Mouse (Mus musculus): Measurements from ENCODE around the gene Rexo5. TPM values are rescaled to one million over a fixed set of nuclear protein-coding genes. Genes with fewer than 3 reads are reported as not detected.
A peak's percentile ranks its signal among the peaks of the same experiment; 100 is the strongest.

The Rexo5 gene
- total RNA-seq, 2 experiments from 2014 or later, result 4.5 to 7.5 TPM

DNA sequence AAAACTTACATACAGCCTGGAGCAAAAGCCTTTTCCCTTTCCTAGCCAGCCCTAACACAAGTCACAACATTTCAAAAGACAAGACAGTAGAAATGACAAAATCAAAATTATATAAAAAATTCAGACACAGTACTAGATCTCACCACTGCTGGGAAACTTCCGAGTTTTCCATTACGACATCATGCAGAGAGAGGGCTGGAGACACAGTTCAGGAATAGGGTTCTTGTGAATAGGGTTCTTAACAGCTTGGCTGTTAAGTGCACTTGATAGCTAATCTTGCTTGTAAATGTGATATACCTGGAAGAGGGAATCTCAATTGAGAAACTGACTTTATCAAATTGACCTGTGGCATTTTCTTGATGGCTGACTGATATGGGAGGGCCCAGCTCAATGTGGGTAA is 87.4 kb downstream of the Rexo5 start:
- no peak for DNase-seq (ENCODE audit: low spot score in 2 of 2)

GRCm38 (mm10) chr7:119887887-119888286 is 94.1 kb downstream of the Rexo5 start:
- no peak for DNase-seq (ENCODE audit: low spot score in 2 of 2)

GRCm38 (mm10) chr7:119892198-119892597 is 98.4 kb downstream of the Rexo5 start:
- no peak for DNase-seq (ENCODE audit: low spot score in 2 of 2)

- DNase-seq (ENCODE audit: low spot score in 2 of 2), result no peak
Observed at GRCm38 (mm10) chr7:119892742-119893141, 98.9 kb downstream of the Rexo5 start.

GRCm38 (mm10) chr7:119894818-119895544 is 101.2 kb downstream of the Rexo5 start:
- peak; percentile 25 to 40 for DNase-seq (ENCODE audit: low spot score in 2 of 2)

DNA sequence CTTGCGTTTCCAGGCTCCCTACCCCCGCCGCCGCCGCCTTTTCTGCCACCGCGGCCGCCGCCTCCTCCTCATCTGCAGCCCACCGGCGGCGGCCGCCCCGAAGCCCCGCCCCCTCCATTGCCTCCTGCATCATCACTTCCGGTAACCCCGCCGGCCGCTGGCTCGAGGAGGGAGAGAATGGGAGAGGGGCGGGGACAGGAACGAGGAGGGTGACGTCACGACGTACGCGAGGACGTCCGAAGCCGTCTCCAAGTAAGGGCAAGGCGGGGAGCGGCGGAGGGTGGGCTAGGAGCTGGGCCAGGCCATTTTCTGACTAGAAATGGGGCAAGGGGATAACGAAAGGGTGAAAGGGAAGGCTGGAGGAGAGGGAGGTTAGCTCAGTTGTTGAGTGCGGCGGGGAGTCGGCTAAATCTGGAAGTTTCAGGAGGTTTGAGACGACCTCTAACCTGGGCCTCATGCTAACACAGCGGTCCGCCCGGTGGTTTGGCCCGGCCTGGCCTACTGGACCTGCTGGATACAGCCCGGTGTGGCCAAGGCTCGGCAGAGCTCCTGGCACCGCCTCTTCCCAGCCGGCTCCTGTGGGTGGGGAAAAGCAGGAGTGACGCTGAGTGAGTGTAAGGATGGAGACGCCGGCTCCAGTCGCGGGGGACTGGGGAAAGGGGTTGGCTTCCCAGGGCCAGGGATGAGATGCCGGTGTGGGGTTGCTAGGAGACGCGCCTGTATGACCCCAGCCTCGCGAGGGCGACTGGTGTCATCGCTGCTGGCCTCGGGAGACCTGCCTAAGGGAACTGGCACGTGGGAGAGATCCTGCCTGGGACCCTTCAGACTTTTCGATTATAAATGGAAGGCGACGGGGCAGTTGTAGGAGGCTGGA is 102.1 kb downstream of the Rexo5 start, which contains the start of the genes Lyrm1 and Dcun1d3:
Lyrm1 (plus strand) TSS at position 223 of the 874 bp plus-strand sequence.
Dcun1d3 (minus strand) TSS at position 660 of the 874 bp plus-strand sequence.
- DNase-seq (ENCODE audit: low spot score in 2 of 2), result peak; percentile 94 to 96

DNA sequence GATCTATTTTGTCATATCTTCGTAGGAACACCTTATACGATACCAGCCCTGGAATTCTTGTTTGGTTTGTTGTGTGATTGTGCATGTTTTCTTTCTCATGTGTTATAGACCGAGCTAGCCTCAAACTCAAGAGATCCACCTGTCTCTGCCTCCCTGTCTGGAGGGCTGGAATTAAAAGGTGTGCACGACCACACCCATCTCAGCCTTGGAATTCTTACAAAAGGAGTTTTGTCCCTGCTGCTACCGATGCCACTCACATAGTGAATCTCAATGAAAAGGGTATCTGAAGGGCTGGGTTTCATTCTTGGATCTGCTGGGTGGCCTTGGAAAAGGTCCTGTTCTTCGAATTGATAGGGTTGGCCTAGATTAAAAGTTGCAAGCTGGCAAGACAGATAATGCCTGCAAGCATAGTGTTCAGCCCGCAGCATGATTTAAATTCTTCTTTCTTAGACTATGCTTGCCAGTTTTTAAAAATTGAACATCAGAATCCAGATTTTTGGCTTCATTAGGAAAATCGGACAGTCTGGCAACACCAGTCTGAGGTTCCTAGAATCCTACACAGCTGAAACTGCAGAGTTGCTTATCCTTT is 103.8 kb downstream of the Rexo5 start:
- no peak for DNase-seq (ENCODE audit: low spot score in 2 of 2)

DNA sequence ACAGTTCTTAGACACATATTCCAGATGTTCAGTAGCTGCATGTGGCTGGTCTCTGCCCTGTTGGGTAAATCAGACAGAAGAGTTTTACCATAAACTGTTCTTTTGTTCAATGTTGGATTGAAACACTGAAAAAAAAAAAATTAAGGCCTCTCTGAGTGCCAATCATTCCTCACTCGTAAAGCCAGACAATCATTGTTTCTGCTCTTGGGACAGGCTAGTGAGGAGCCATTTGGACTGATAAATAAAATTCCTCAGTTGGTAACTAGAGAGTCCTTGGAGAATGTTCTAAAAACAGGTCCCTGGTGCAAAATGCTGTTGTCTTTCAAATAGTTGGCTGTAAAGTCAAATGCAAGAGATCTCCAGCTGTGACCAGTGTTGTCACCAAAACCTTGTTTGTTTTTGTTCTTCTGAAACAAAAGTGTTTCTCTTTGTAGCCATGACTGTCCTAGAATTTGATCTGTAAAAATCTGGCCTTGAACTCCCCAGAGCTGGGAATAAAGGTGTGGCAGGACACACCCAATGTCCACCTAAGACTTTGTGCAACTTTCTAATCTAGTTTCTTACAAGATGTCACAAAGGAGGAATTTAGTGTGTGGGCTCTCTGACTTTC is 104.5 kb downstream of the Rexo5 start:
- no peak for DNase-seq (ENCODE audit: low spot score in 2 of 2)

Other genes with a start within 250 kb of the Rexo5 start
- gene Acsm2, start 239.7 kb upstream of the Rexo5 start, total RNA-seq (2021), result 1 to 10 TPM in 1 of 2 experiments, not detected in 1; 2.2 TPM
- gene Acsm1, start 187.0 kb upstream of the Rexo5 start, total RNA-seq (2021), result under 1 TPM in 1 of 2 experiments, not detected in 1; 0.23 TPM
- not detected for gene Acsm4, start 104.0 kb upstream of the Rexo5 start, total RNA-seq (2021)
- 10 to 100 TPM; 30.2 to 30.4 TPM for gene Thumpd1, start 73.2 kb upstream of the Rexo5 start, total RNA-seq (2021)
- gene Acsm3, start 33.1 kb upstream of the Rexo5 start, total RNA-seq (2021), result 10 to 100 TPM; 41.2 to 49.2 TPM
- gene Eri2, start 52 bp downstream of the Rexo5 start, total RNA-seq (2021), result 1 to 10 TPM; 5.8 to 6.6 TPM
- gene Lyrm1, start 101.9 kb downstream of the Rexo5 start, total RNA-seq (2021), result 1 to 10 TPM; 7.4 to 8.9 TPM
- 10 to 100 TPM; 39.2 to 43.1 TPM for gene Dcun1d3, start 102.3 kb downstream of the Rexo5 start, total RNA-seq (2021)